Mouse (Mus musculus) kidney, adult 10 weeks (tissue): ENCODE measurements around the gene Gm21292. TPM values are rescaled to one million over a fixed set of nuclear protein-coding genes. Genes with fewer than 3 reads are reported as not detected.

Source experiments
- polyA plus RNA-seq: library from polyadenylated mRNA; stranded (reverse); fragments of 350-450 nt; fragmentation: Illumina TruSeq; extraction: RNeasy Lipid Tissue Mini Kit (QIAGEN cat#74804); gene quantifications from one replicate; pipeline ENCODE4 v1.2.3, GENCODE M21; 2014; ENCODE audit warnings: low read depth, low replicate concordance

Gene Gm21292
- not detected for polyA plus RNA-seq

GRCm38 (mm10) chrY:9133824-9134223 is at the start of gene Gm21292:
Gm21292 (minus strand) TSS chrY:9133924.

Other genes with a start within 250 kb of the Gm21292 start
- not detected for gene Gm21721, start 68.3 kb upstream of the Gm21292 start, polyA plus RNA-seq
- gene Gm21812, start 213.3 kb upstream of the Gm21292 start, polyA plus RNA-seq = not detected